Mouse (Mus musculus) CH12.LX (cell line): Measurements from ENCODE around the gene Ankfn1. TPM values are rescaled to one million over a fixed set of nuclear protein-coding genes. Genes with fewer than 3 reads are reported as not detected.

Experiments used
- DNase-seq: peaks from one replicate; pipeline ENCODE4 v3.0.0-alpha.2; 2013; ENCODE audit errors: extremely low read depth
- H3K27ac ChIP-seq: 2 replicates; pipeline ENCODE4 v1.5.1; 2012; ENCODE audit warnings: low read depth, mild to moderate bottlenecking, control low read depth, moderate library complexity; ENCODE audit not compliant: insufficient read depth
- H3K27me3 ChIP-seq: replicated peaks from 2 replicates; pipeline ENCODE3; 2012; ENCODE audit warnings: inconsistent platforms
- H3K36me3 ChIP-seq, 2 experiments: replicated peaks in 1 of 2; 2 replicates each; pipeline versions ENCODE3 to v1.6.1; 2012; ENCODE audit warnings: inconsistent platforms in 1 of 2, low read length in 1 of 2, mild to moderate bottlenecking in 1 of 2, mixed read lengths in 1 of 2, moderate library complexity in 1 of 2; ENCODE audit not compliant: control insufficient read depth in 1 of 2, insufficient read depth in 1 of 2
- H3K4me1 ChIP-seq, 2 experiments: 2 replicates each; pipeline ENCODE4 v1.6.1; 2012; ENCODE audit warnings: inconsistent platforms in 1 of 2, moderate library complexity in 1 of 2; ENCODE audit not compliant: insufficient read depth in 2 of 2, control insufficient read depth in 1 of 2
- H3K4me2 ChIP-seq: 2 replicates; pipeline ENCODE4 v1.6.1; 2012; ENCODE audit warnings: low read depth, mild to moderate bottlenecking, control low read depth; ENCODE audit not compliant: poor library complexity, insufficient read depth, severe bottlenecking
- H3K4me3 ChIP-seq, 3 experiments: fragments of 150-350 bp in 1 of 3; sonication (generic) in 1 of 3; replicated peaks in 1 of 3; 2 replicates each; pipeline versions ENCODE3 to v1.5.1; 2011 to 2012; ENCODE audit warnings: low read depth in 2 of 3, low read length in 2 of 3, mild to moderate bottlenecking in 2 of 3, moderate library complexity in 2 of 3, control low read depth in 1 of 3, improper control_type of control experiment in 1 of 3, inconsistent platforms in 1 of 3, mixed read lengths in 1 of 3; ENCODE audit not compliant: poor library complexity in 1 of 3
- H3K79me2 ChIP-seq: replicated peaks from 2 replicates; pipeline ENCODE4 v1.6.1; 2012; ENCODE audit warnings: mild to moderate bottlenecking, moderate library complexity; ENCODE audit not compliant: control insufficient read depth, poor library complexity, insufficient read depth, severe bottlenecking; ENCODE audit errors: extremely low read depth
- H3K9ac ChIP-seq: 2 replicates; pipeline ENCODE4 v1.6.1; 2012; ENCODE audit warnings: low read depth, mild to moderate bottlenecking, control low read depth, moderate library complexity; ENCODE audit not compliant: insufficient read depth
- H3K9me3 ChIP-seq: replicated peaks from 2 replicates; pipeline ENCODE3; 2012; ENCODE audit warnings: low read length, inconsistent platforms, mixed read lengths
- CHD2 ChIP-seq: IDR thresholded peaks from 2 replicates; pipeline ENCODE4 v1.6.1; 2011; ENCODE audit warnings: low read length, improper control_type of control experiment
- CTCF ChIP-seq, 2 experiments: IDR thresholded peaks in 1 of 2; conservative IDR thresholded peaks in 1 of 2; 2 replicates each; pipeline ENCODE4 v1.5.1; 2011 to 2012; ENCODE audit warnings: low read depth in 2 of 2, low read length in 2 of 2, improper control_type of control experiment in 1 of 2, inconsistent platforms in 1 of 2, mild to moderate bottlenecking in 1 of 2, moderate library complexity in 1 of 2
- ELF1 ChIP-seq: IDR thresholded peaks from 2 replicates; pipeline ENCODE4 v1.6.1; 2014; ENCODE audit warnings: low read depth, mild to moderate bottlenecking, inconsistent platforms, low read length, improper control_type of control experiment
- ETS1 ChIP-seq: conservative IDR thresholded peaks from 2 replicates; pipeline ENCODE4 v1.6.1; 2012; ENCODE audit warnings: low read depth, mild to moderate bottlenecking, inconsistent platforms, low read length, improper control_type of control experiment, moderate library complexity
- GABPA ChIP-seq: IDR thresholded peaks from 2 replicates; pipeline ENCODE4 v1.6.1; 2012; ENCODE audit warnings: low read depth, low read length, improper control_type of control experiment, inconsistent platforms; ENCODE audit not compliant: insufficient replicate concordance
- IRF4 ChIP-seq: IDR thresholded peaks from 2 replicates; pipeline ENCODE4 v1.6.1; 2014; ENCODE audit warnings: low read depth, mild to moderate bottlenecking, inconsistent platforms, low read length, improper control_type of control experiment
- JUND ChIP-seq: conservative IDR thresholded peaks from 2 replicates; pipeline ENCODE4 v1.6.1; 2011; ENCODE audit warnings: low read depth, low read length, improper control_type of control experiment
- KAT2A ChIP-seq: IDR thresholded peaks from 2 replicates; pipeline ENCODE4 v1.6.1; 2012; ENCODE audit warnings: low read length, improper control_type of control experiment, inconsistent platforms; ENCODE audit not compliant: insufficient replicate concordance
- MAFK ChIP-seq: IDR thresholded peaks from 2 replicates; pipeline ENCODE4 v1.6.1; 2011; ENCODE audit warnings: low read length, improper control_type of control experiment; ENCODE audit not compliant: insufficient replicate concordance
- MAX ChIP-seq: IDR thresholded peaks from 2 replicates; pipeline ENCODE4 v1.6.1; 2011; ENCODE audit warnings: low read length, improper control_type of control experiment
- MEF2A ChIP-seq: IDR thresholded peaks from 2 replicates; pipeline ENCODE4 v1.6.1; 2014; ENCODE audit warnings: low read depth, mild to moderate bottlenecking, inconsistent platforms, low read length, improper control_type of control experiment, borderline replicate concordance
- MYC ChIP-seq: IDR thresholded peaks from 2 replicates; pipeline ENCODE4 v1.6.1; 2011; ENCODE audit warnings: low read depth, mild to moderate bottlenecking, improper control_type of control experiment, low read length
- NELFE ChIP-seq: IDR thresholded peaks from 2 replicates; pipeline ENCODE4 v1.6.1; 2011; ENCODE audit warnings: low read depth, low read length, improper control_type of control experiment
- NRF1 ChIP-seq: IDR thresholded peaks from 2 replicates; pipeline ENCODE4 v1.6.1; 2014; ENCODE audit warnings: low read depth, mild to moderate bottlenecking, inconsistent platforms, low read length, improper control_type of control experiment, moderate library complexity
- PAX5 ChIP-seq: IDR thresholded peaks from 2 replicates; pipeline ENCODE4 v1.6.1; 2012; ENCODE audit warnings: low read length, inconsistent platforms, mixed read lengths
- POLR2AphosphoS2 ChIP-seq: IDR thresholded peaks from 2 replicates; pipeline ENCODE4 v1.6.1; 2011; ENCODE audit warnings: low read depth, low read length, improper control_type of control experiment
- RAD21 ChIP-seq: IDR thresholded peaks from 2 replicates; pipeline ENCODE4 v1.6.1; 2011; ENCODE audit warnings: low read depth, mild to moderate bottlenecking, low read length, improper control_type of control experiment, moderate library complexity
- RCOR1 ChIP-seq: conservative IDR thresholded peaks from 2 replicates; pipeline ENCODE4 v1.6.1; 2012; ENCODE audit warnings: low read depth, mild to moderate bottlenecking, inconsistent platforms, low read length, improper control_type of control experiment
- TCF12 ChIP-seq: IDR thresholded peaks from 2 replicates; pipeline ENCODE4 v1.6.1; 2014; ENCODE audit warnings: low read depth, mild to moderate bottlenecking, inconsistent platforms, low read length, improper control_type of control experiment
- UBTF ChIP-seq: IDR thresholded peaks from 2 replicates; pipeline ENCODE4 v1.6.1; 2012; ENCODE audit warnings: low read depth, mild to moderate bottlenecking, inconsistent platforms, low read length, improper control_type of control experiment, moderate library complexity
- USF1 ChIP-seq: IDR thresholded peaks from 2 replicates; pipeline ENCODE4 v1.6.1; 2014; ENCODE audit warnings: low read depth, mild to moderate bottlenecking, inconsistent platforms, low read length, improper control_type of control experiment
- USF2 ChIP-seq: conservative IDR thresholded peaks from 2 replicates; pipeline ENCODE4 v1.6.1; 2011; ENCODE audit warnings: low read depth, low read length, improper control_type of control experiment
- ZC3H11A ChIP-seq: IDR thresholded peaks from 2 replicates; pipeline ENCODE4 v1.6.1; 2012; ENCODE audit warnings: low read depth, mild to moderate bottlenecking, inconsistent platforms, low read length, improper control_type of control experiment
- ZKSCAN1 ChIP-seq: IDR thresholded peaks from 2 replicates; pipeline ENCODE4 v1.6.1; 2012; ENCODE audit warnings: low read depth, inconsistent platforms, low read length, improper control_type of control experiment, borderline replicate concordance
- ZMIZ1 ChIP-seq: IDR thresholded peaks from 2 replicates; pipeline ENCODE4 v1.6.1; 2012; ENCODE audit warnings: low read depth, mild to moderate bottlenecking, inconsistent platforms, low read length, improper control_type of control experiment
- ZNF384 ChIP-seq: IDR thresholded peaks from 2 replicates; pipeline ENCODE4 v1.6.1; 2012; ENCODE audit warnings: low read depth, low read length, improper control_type of control experiment, inconsistent platforms
- dilution Hi-C: fragments of 300-500 bp; cut with MboI; formaldehyde crosslinking; loops from 2 replicates; pipeline ENCODE4 v1.14.3; 2020; ENCODE audit warnings: low sequenced_read_pairs; ENCODE audit not compliant: extremely low pct_unique_long_range_greater_than_20kb, extremely low pct_ligation_motif_present
- in situ Hi-C: fragments of 300-500 bp; cut with MboI; formaldehyde crosslinking; loops from 3 replicates; pipeline ENCODE4 v1.14.3; 2019; ENCODE audit warnings: low sequenced_read_pairs, low pct_ligation_motif_present, low pct_unique_long_range_greater_than_20kb, mixed read lengths
- polyA plus RNA-seq: library from polyadenylated mRNA; unstranded; fragments of >175 nt; gene quantifications from 2 replicates; pipeline ENCODE4 v1.2.1, GENCODE M21; 2012; ENCODE audit warnings: low read depth; ENCODE audit not compliant: insufficient read length
- total RNA-seq, 2 experiments: library from RNA; depleted of rRNA; stranded (reverse); fragments of 300-350 nt in 1 of 2; fragments of >200 nt in 1 of 2; gene quantifications; 2 replicates each; pipeline ENCODE4 v1.2.3; 2012 to 2014

Ankfn1 gene
- total and polyA plus RNA-seq, 3 experiments: not detected

DNA sequence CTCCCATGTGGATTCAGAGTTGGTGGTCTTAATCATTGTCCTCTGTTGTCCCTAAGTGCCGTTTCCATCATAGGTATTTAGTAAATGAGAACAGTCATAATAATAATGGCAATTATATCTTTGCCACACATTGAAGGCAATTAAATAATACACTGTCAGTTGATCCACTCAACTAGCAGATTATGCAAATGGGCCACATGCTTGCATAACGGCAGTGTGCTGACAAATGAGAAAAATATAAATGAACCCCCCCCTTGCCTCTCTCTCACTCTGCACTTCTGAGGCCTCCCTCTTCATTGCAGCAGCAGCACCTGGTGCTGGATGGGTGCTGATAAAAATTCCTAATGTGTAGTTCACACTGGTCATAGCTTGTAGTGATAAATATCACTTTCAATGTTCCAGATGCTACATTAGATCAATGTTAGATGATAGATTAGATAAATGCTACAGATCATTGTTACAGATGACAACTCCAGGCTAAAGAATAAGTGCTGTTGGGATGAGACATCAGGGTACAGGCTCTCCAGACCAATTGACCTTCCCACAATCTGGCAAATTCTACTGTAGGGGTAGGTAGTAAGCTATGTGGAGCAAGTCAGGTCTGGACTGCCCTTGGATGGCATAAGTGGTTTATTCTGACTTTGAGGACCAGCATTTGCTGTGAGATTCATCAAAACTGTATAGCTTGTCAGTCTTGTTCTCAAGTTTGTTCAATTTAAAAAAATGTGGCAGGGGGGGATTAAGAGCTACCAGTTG lies 12.3 kb downstream of the Ankfn1 start:
- no peak for DNase-seq
- Histone ChIP-seq H3K27me3 (peaks cover 7% of the 10 kb centered on the region), H3K36me3 (no peaks in the 10 kb centered on the region), H3K9ac (no peak overlapping the region), H3K27ac (no peak overlapping the region), H3K79me2 (no peaks in the 10 kb centered on the region), H3K9me3 (no peaks in the 10 kb centered on the region), H3K4me2 (no peak overlapping the region), H3K4me1 (no peaks in the 10 kb centered on the region), H3K4me3 (no peak overlapping the region)
- in situ Hi-C loops (no loop called here), dilution Hi-C loops (no loop called here)
- TF ChIP-seq NELFE (no peak), TCF12 (no peak), UBTF (no peak), ZNF384 (no peak), JUND (no peak), POLR2AphosphoS2 (no peak), RCOR1 (no peak), ZC3H11A (no peak), MYC (no peak), CTCF (conservative IDR thresholded peaks at IDR 0.05 in 1 of 2, IDR thresholded peaks at IDR 0.05 in 1 of 2; ENCODE audit: low read depth in 2 of 2, low read length in 2 of 2) (no peak), USF1 (no peak), MAFK (no peak), ZMIZ1 (no peak), CHD2 (no peak), KAT2A (no peak), GABPA (no peak), ETS1 (no peak)

DNA sequence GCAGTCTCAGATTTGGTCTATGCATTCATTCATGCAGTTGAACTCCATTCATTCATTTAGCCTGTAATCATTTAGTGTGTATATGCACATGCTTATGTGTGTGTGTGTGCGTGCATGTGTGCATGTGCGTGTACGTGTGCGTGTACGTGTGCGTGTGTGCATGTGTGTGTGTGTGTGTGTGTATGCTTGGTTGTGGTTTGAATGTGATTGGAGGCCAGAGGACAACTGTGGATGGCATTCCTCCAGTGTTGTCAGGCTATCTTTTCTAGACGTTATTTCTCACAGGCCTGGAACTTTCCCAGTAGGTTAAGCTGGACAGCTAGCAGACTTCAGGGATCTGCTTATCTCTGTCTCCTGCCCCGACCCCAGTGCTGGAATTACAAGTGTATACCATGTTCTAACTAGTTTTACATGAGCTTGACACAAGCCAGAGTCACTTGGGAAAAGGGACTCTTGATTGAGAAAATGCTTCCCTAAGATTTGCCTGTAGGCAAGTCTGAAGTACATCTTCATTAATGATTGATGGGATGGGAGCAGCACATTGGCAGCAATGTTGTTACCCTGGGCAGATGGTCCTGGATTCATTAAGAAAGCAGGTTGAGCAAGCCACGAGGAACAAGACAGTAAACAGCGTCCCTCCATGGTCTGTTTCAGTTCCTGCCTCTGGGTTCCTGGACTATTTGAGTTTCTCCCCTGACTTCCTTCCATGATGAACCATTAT lies 43.3 kb downstream of the Ankfn1 start:
- Histone ChIP-seq H3K9me3 (no peaks in the 10 kb centered on the region), H3K4me3 (no peak overlapping the region), H3K27ac (no peak overlapping the region), H3K27me3 (no peaks in the 10 kb centered on the region), H3K79me2 (no peaks in the 10 kb centered on the region), H3K4me1 (no peaks in the 10 kb centered on the region), H3K4me2 (no peak overlapping the region), H3K9ac (no peak overlapping the region), H3K36me3 (no peaks in the 10 kb centered on the region)
- no peak for DNase-seq
- TF ChIP-seq CTCF (conservative IDR thresholded peaks at IDR 0.05 in 1 of 2, IDR thresholded peaks at IDR 0.05 in 1 of 2; ENCODE audit: low read depth in 2 of 2, low read length in 2 of 2) (no peak), NELFE (no peak), PAX5 (no peak), ZMIZ1 (no peak), IRF4 (no peak), RAD21 (no peak), NRF1 (no peak), MEF2A (no peak), TCF12 (no peak), ZKSCAN1 (no peak), ELF1 (no peak), ZC3H11A (no peak), MAX (no peak), USF2 (no peak), CHD2 (no peak), MAFK (no peak)
- dilution Hi-C loops: no loop called here
- in situ Hi-C loops: no loop called here
